Comparison of ENCODE assay signal across 12 mouse cellular contexts in the genomic region with DNA sequence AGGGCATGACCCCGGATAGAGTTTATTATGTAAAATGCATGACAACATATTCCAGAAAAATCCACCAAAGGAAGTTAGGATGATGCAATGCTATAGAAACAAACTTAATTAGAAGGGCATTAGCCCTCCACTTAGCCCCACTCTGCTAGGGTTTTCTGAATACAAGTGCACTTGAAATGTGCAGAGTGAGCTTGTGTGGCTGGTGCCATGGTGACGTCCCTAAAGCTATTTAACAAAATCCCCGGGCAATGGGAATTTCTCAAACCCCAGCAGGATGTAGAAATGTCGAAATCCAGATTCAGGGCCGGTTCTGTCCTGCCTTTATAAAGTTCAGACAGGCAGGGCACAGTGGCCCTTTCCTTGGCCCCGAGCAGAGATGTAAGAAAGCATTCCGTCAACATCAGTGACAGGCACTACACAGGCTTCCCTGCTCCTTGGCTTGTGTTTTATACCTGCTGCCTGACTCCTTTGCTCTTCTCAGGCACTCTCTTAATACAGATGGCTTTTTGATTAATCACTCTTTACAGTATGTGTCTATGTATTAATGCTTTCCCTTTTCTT. TPM values are rescaled to one million over a fixed set of nuclear protein-coding genes. Genes with fewer than 3 reads are reported as not detected.
DNase-seq lines count a peak whose midpoint lies in the region; ATAC-seq lines count a peak whose summit lies in the region.
"Had no signal": no experiment of that assay in that cellular context is flagged by ENCODE, and none has a peak within 500 bp of the region (broad histone marks: within the 10 kb centered on the region; RNA-seq: fewer than 3 reads in every experiment).

No protein-coding gene starts in this region.

- no peak for ATAC-seq in embryonic facial prominence, embryonic 11.5 days (replicated peaks; ENCODE audit: insufficient number of reproducible peaks, low FRiP score, low TSS enrichment, low read depth)
- ATAC-seq in midbrain, embryonic 14.5 days (ENCODE audit: low FRiP score, low TSS enrichment) = no peak
- peak; percentile 53; the same call in 1 of the 2 replicates for ATAC-seq in lung, embryonic 15.5 days (ENCODE audit: borderline replicate concordance, extremely low read depth, low FRiP score, low TSS enrichment)

- no peak overlapping the region for H3K4me3 ChIP-seq in embryonic facial prominence, embryonic 11.5 days (ENCODE audit: low read depth, low read length)
- H3K4me3 ChIP-seq in embryonic facial prominence, embryonic 10.5 days = no peak overlapping the region
- no peak overlapping the region for H3K4me3 ChIP-seq in midbrain, embryonic 14.5 days (replicated peaks; ENCODE audit: low read depth, low read length)
- no peak overlapping the region for H3K4me3 ChIP-seq in midbrain, embryonic 10.5 days
- no peak overlapping the region for H3K4me3 ChIP-seq in lung, embryonic 15.5 days
- H3K4me3 ChIP-seq: heart, embryonic 10.5 days had no signal

- H3K4me1 ChIP-seq in embryonic facial prominence, embryonic 11.5 days (ENCODE audit: control insufficient read depth, insufficient read depth, low read length) = no peaks in the 10 kb centered on the region
- no peaks in the 10 kb centered on the region for H3K4me1 ChIP-seq in embryonic facial prominence, embryonic 10.5 days
- H3K4me1 ChIP-seq in midbrain, embryonic 14.5 days (ENCODE audit: control insufficient read depth, insufficient read depth, low read length) = no peaks in the 10 kb centered on the region
- peaks cover 12% of the 10 kb centered on the region for H3K4me1 ChIP-seq in midbrain, embryonic 10.5 days
- H3K4me1 ChIP-seq in lung, embryonic 15.5 days = peaks cover 9% of the 10 kb centered on the region

- H3K27me3 ChIP-seq in embryonic facial prominence, embryonic 11.5 days (ENCODE audit: control insufficient read depth, insufficient read depth, low read length) = no peaks in the 10 kb centered on the region
- no peaks in the 10 kb centered on the region for H3K27me3 ChIP-seq in embryonic facial prominence, embryonic 10.5 days (replicated peaks; ENCODE audit: low read depth, poor library complexity, severe bottlenecking)
- no peaks in the 10 kb centered on the region for H3K27me3 ChIP-seq in midbrain, embryonic 14.5 days (ENCODE audit: control insufficient read depth, insufficient read depth, low read length)
- no peaks in the 10 kb centered on the region for H3K27me3 ChIP-seq in midbrain, embryonic 10.5 days (ENCODE audit: low read depth, poor library complexity, severe bottlenecking)
- no peaks in the 10 kb centered on the region for H3K27me3 ChIP-seq in lung, embryonic 15.5 days

- H3K4me2 ChIP-seq in embryonic facial prominence, embryonic 11.5 days (ENCODE audit: low read depth, low read length) = no peak overlapping the region
- no peak overlapping the region for H3K4me2 ChIP-seq in midbrain, embryonic 14.5 days (ENCODE audit: low read length)
- no peak overlapping the region for H3K4me2 ChIP-seq in lung, embryonic 15.5 days

- H3K9ac ChIP-seq in embryonic facial prominence, embryonic 11.5 days (replicated peaks; ENCODE audit: low read length) = no peak overlapping the region
- no peak overlapping the region for H3K9ac ChIP-seq in midbrain, embryonic 14.5 days (replicated peaks; ENCODE audit: low read length)
- H3K9ac ChIP-seq in lung, embryonic 15.5 days = no peak overlapping the region

- intact Hi-C loops in heart, postnatal 10 days (cut with DNase I) = no loop called here

- peak; percentile 23 for DNase-seq in embryonic facial prominence, embryonic 11.5 days (ENCODE audit: low spot score)
- no peak for DNase-seq in embryonic facial prominence, embryonic 10.5 days (ENCODE audit: low spot score)
- peak; percentile 41 for DNase-seq in midbrain, embryonic 14.5 days
- no peak for DNase-seq in midbrain, embryonic 10.5 days (ENCODE audit: low spot score)
- DNase-seq in heart, postnatal 10 days = no peak
- no peak for DNase-seq in cerebellum, postnatal 36 days
- no peak for DNase-seq in kidney, postnatal 14 days
- DNase-seq: adrenal gland, postnatal 36 days; heart, postnatal 4 days; kidney, adult 2 months had no signal

- no peak overlapping the region for H3K27ac ChIP-seq in embryonic facial prominence, embryonic 11.5 days (replicated peaks; ENCODE audit: low read depth, low read length)
- no peak overlapping the region for H3K27ac ChIP-seq in embryonic facial prominence, embryonic 10.5 days (replicated peaks)
- H3K27ac ChIP-seq in midbrain, embryonic 14.5 days (replicated peaks; ENCODE audit: low read depth, low read length) = no peak overlapping the region
- no peak overlapping the region for H3K27ac ChIP-seq in midbrain, embryonic 10.5 days (replicated peaks)
- 0 out of 2 replicates have a peak overlapping the region, but pooled peaks have one; percentile 55 for H3K27ac ChIP-seq in lung, embryonic 15.5 days
- H3K27ac ChIP-seq: heart, embryonic 10.5 days had no signal

- no peaks in the 10 kb centered on the region for H3K36me3 ChIP-seq in embryonic facial prominence, embryonic 11.5 days (replicated peaks; ENCODE audit: control insufficient read depth, insufficient read depth, low read depth, low read length)
- H3K36me3 ChIP-seq in embryonic facial prominence, embryonic 10.5 days (replicated peaks) = no peaks in the 10 kb centered on the region
- no peaks in the 10 kb centered on the region for H3K36me3 ChIP-seq in midbrain, embryonic 14.5 days (ENCODE audit: control insufficient read depth, insufficient read depth, low read length)
- no peaks in the 10 kb centered on the region for H3K36me3 ChIP-seq in midbrain, embryonic 10.5 days
- no peaks in the 10 kb centered on the region for H3K36me3 ChIP-seq in lung, embryonic 15.5 days

- no peaks in the 10 kb centered on the region for H3K9me3 ChIP-seq in embryonic facial prominence, embryonic 11.5 days (replicated peaks; ENCODE audit: control insufficient read depth, low read length)
- H3K9me3 ChIP-seq in embryonic facial prominence, embryonic 10.5 days = no peaks in the 10 kb centered on the region
- no peaks in the 10 kb centered on the region for H3K9me3 ChIP-seq in midbrain, embryonic 14.5 days (ENCODE audit: control insufficient read depth, low read length)
- no peaks in the 10 kb centered on the region for H3K9me3 ChIP-seq in midbrain, embryonic 10.5 days (replicated peaks)
- no peaks in the 10 kb centered on the region for H3K9me3 ChIP-seq in lung, embryonic 15.5 days
- H3K9me3 ChIP-seq: heart, embryonic 10.5 days had no signal

- WGBS in embryonic facial prominence, embryonic 11.5 days = 62% methylated on average over 7 of the region's 7 CpGs
- WGBS in embryonic facial prominence, embryonic 10.5 days = 66% methylated on average over 7 of the region's 7 CpGs
- 61% methylated on average over 7 of the region's 7 CpGs for WGBS in midbrain, embryonic 14.5 days
- WGBS in midbrain, embryonic 10.5 days = 70% methylated on average over 7 of the region's 7 CpGs
- 48% methylated on average over 7 of the region's 7 CpGs for WGBS in lung, embryonic 15.5 days

RNA-seq across cellular contexts. Expression of gene Lrrc8c, which starts 47.7 kb away (rescaled TPM):
- 13.5 and 13.6 TPM in 2 replicates for polyA plus RNA-seq in embryonic facial prominence, embryonic 11.5 days (2014; fragmentation: Nextera tagmentation; extraction: Ambion mirVana)
- polyA plus RNA-seq in embryonic facial prominence, embryonic 10.5 days (2016; fragmentation: Nextera tagmentation; extraction: Ambion mirVana) = 10.8 and 12.6 TPM in 2 replicates
- 13.0 and 16.7 TPM in 2 replicates for polyA plus RNA-seq in midbrain, embryonic 14.5 days (2014; fragmentation: Nextera tagmentation; extraction: Ambion mirVana)
- polyA plus RNA-seq in midbrain, embryonic 10.5 days (2016; fragmentation: Nextera tagmentation; extraction: Ambion mirVana) = 13.4 and 13.9 TPM in 2 replicates
- 24.3 and 26.5 TPM in 2 replicates for polyA plus RNA-seq in lung, embryonic 15.5 days (2015; fragmentation: Nextera tagmentation; extraction: Ambion mirVana)
- 10 to 100 TPM; 55.5 to 58.8 TPM for total RNA-seq in heart, postnatal 10 days (2021)

Comparison
In these comparisons a context has a peak if more than half of its experiments do, and no peak if none do; other contexts are left out.
1. DNase-seq: peak in embryonic facial prominence, embryonic 11.5 days (single experiment) and midbrain, embryonic 14.5 days (single experiment); none in embryonic facial prominence, embryonic 10.5 days (single experiment), midbrain, embryonic 10.5 days (single experiment), heart, postnatal 10 days (0 of 2), cerebellum, postnatal 36 days (0 of 2) and kidney, postnatal 14 days (single experiment).